Comparison of ENCODE assay signal across 10 mouse cellular contexts in the genomic region with DNA sequence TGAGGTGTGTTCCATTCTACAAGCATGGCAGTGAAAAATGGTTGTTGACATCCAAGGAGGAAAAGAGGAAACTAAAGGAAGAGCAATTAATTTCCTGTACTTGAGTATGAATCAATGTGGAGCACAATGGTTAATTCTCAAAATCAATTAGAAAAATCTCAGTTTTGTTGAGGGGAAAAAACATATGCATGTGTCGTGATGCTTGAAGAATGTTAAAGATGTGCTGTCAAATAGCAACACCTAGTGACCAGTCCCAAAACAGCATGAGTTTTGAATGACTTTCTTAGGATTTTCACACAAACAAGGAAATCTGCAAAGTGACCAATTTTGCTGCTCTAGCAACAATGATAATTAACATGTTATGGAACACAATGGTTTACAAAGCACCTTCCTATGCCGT. TPM values are rescaled to one million over a fixed set of nuclear protein-coding genes. Genes with fewer than 3 reads are reported as not detected.
DNase-seq lines count a peak whose midpoint lies in the region; TF ChIP-seq lines count a peak whose summit lies in the region.
"Had no signal": no experiment of that assay in that cellular context is flagged by ENCODE, and none has a peak within 500 bp of the region (broad histone marks: within the 10 kb centered on the region; RNA-seq: fewer than 3 reads in every experiment).

No protein-coding gene starts in this region.

- H3K27me3 ChIP-seq in E14TG2a.4 (ENCODE audit: insufficient read depth, low read length), result peaks cover 13% of the 10 kb centered on the region; the same call in 1 of the 2 replicates
- 0 out of 2 replicates have a peak, but pooled peaks cover 3% of the 10 kb centered on the region for H3K27me3 ChIP-seq in hindbrain, embryonic 10.5 days (ENCODE audit: insufficient read depth, poor library complexity, severe bottlenecking)
- H3K27me3 ChIP-seq: liver, embryonic 13.5 days had no signal

- WGBS in hindbrain, embryonic 10.5 days, result 33% methylated on average over 2 of the region's 2 CpGs

- no peaks in the 10 kb centered on the region for H3K9me3 ChIP-seq in E14TG2a.4 (ENCODE audit: low read length)
- no peaks in the 10 kb centered on the region for H3K9me3 ChIP-seq in hindbrain, embryonic 10.5 days
- H3K9me3 ChIP-seq: liver, embryonic 13.5 days had no signal

- intact Hi-C loops in heart, postnatal 14 days (cut with DNase I), result loop anchor here (5.0 kb wide), 1 partner anchor 686 kb away; no protein-coding TSS in a partner anchor

- H3K4me3 ChIP-seq in E14TG2a.4 (replicated peaks; ENCODE audit: low read length), result no peak overlapping the region
- H3K4me3 ChIP-seq in hindbrain, embryonic 10.5 days, result no peak overlapping the region
- H3K4me3 ChIP-seq: erythroblast, embryonic 14.5 days; liver, embryonic 13.5 days had no signal

- H3K27ac ChIP-seq in hindbrain, embryonic 10.5 days, result no peak overlapping the region
- H3K27ac ChIP-seq: liver, embryonic 13.5 days had no signal

- H3K4me1 ChIP-seq in E14TG2a.4 (replicated peaks; ENCODE audit: low read depth, low read length), result no peaks in the 10 kb centered on the region
- no peaks in the 10 kb centered on the region for H3K4me1 ChIP-seq in hindbrain, embryonic 10.5 days (replicated peaks)

- no peaks in the 10 kb centered on the region for H3K36me3 ChIP-seq in E14TG2a.4 (ENCODE audit: insufficient read depth, low read length)
- H3K36me3 ChIP-seq in hindbrain, embryonic 10.5 days, result no peaks in the 10 kb centered on the region
- H3K36me3 ChIP-seq: liver, embryonic 13.5 days had no signal

- DNase-seq in adrenal gland, postnatal 10 days, result peak; percentile 24
- DNase-seq in adrenal gland, adult 18-20 months (ENCODE audit: low spot score in 2 of 2), result no peak
- DNase-seq in kidney, postnatal 10 days, result peak; percentile 30
- DNase-seq in kidney, adult 11 months, result no peak
- peak; percentile 5 to 34 for DNase-seq in heart, postnatal 14 days
- no peak for DNase-seq in c-Kit-positive CD71-positive TER-119-positive erythroid progenitor cells, embryonic 14.5 days (ENCODE audit: low spot score)
- DNase-seq in hindbrain, embryonic 10.5 days (ENCODE audit: low spot score), result no peak
- DNase-seq: liver, embryonic 13.5 days had no signal

- TF ChIP-seq CTCF in E14TG2a.4 (conservative IDR thresholded peaks at IDR 0.05; ENCODE audit: low read length), result peak; percentile 37

RNA-seq across cellular contexts. Expression of gene Disp1, which starts 16.6 kb away (rescaled TPM):
- 10 to 100 TPM; 10.2 to 14.9 TPM for total RNA-seq in adrenal gland, postnatal 10 days (2021)
- total RNA-seq in adrenal gland, adult 18-20 months (2021), result 10 to 100 TPM; 11.5 to 12.7 TPM
- total RNA-seq in heart, postnatal 14 days (2021), result 1 to 10 TPM; 7.5 to 8.5 TPM
- 12.5 and 13.0 TPM in 2 replicates for polyA plus RNA-seq in hindbrain, embryonic 10.5 days (2016; fragmentation: Nextera tagmentation; extraction: Ambion mirVana)

RNA-seq across cellular contexts. Expression of gene Aida, which starts 58.5 kb away (rescaled TPM):
- 10 to 100 TPM; 41.3 to 51.6 TPM for total RNA-seq in adrenal gland, postnatal 10 days (2021)
- total RNA-seq in adrenal gland, adult 18-20 months (2021), result 10 to 100 TPM; 52.7 to 57.8 TPM
- total RNA-seq in heart, postnatal 14 days (2021), result 10 to 100 TPM; 22.4 to 28.4 TPM
- polyA plus RNA-seq in hindbrain, embryonic 10.5 days (2016; fragmentation: Nextera tagmentation; extraction: Ambion mirVana), result 45.5 and 47.7 TPM in 2 replicates

RNA-seq across cellular contexts. Expression of gene Brox, which starts 59.2 kb away (rescaled TPM):
- total RNA-seq in adrenal gland, postnatal 10 days (2021), result 10 to 100 TPM; 45.0 to 46.0 TPM
- 10 to 100 TPM; 44.2 to 57.0 TPM for total RNA-seq in adrenal gland, adult 18-20 months (2021)
- 10 to 100 TPM; 36.1 to 40.1 TPM for total RNA-seq in heart, postnatal 14 days (2021)
- polyA plus RNA-seq in hindbrain, embryonic 10.5 days (2016; fragmentation: Nextera tagmentation; extraction: Ambion mirVana), result 42.7 and 47.1 TPM in 2 replicates

Comparison
In these comparisons a context has a peak if more than half of its experiments do, and no peak if none do; other contexts are left out.
1. DNase-seq: peak in adrenal gland, postnatal 10 days (single experiment), kidney, postnatal 10 days (single experiment) and heart, postnatal 14 days (2 of 2); none in adrenal gland, adult 18-20 months (0 of 2), kidney, adult 11 months (single experiment), c-Kit-positive CD71-positive TER-119-positive erythroid progenitor cells, embryonic 14.5 days (single experiment) and hindbrain, embryonic 10.5 days (single experiment).